Mouse (Mus musculus) kidney, embryonic 15.5 days (tissue): ENCODE data around the gene Mon1a. TPM values are rescaled to one million over a fixed set of nuclear protein-coding genes. Genes with fewer than 3 reads are reported as not detected.

Source experiments
- ATAC-seq: fragments of 200-750 bp; cut with Nextera tagmentation; replicated peaks from 2 replicates; pipeline ENCODE4 v1.8.0; 2017; ENCODE audit warnings: moderate TSS enrichment; ENCODE audit not compliant: low FRiP score
- H3K27ac ChIP-seq: fragments of 300-500 bp; sonication (generic); 2 replicates; pipeline ENCODE4 v1.5.1; 2015; ENCODE audit warnings: mild to moderate bottlenecking, inconsistent platforms
- H3K27me3 ChIP-seq: fragments of 300-500 bp; sonication (generic); 2 replicates; pipeline ENCODE4 v1.6.1; 2015; ENCODE audit warnings: inconsistent platforms
- H3K36me3 ChIP-seq: fragments of 300-500 bp; sonication (generic); 2 replicates; pipeline ENCODE4 v1.6.1; 2015; ENCODE audit warnings: inconsistent platforms
- H3K4me1 ChIP-seq: fragments of 300-500 bp; sonication (generic); 2 replicates; pipeline ENCODE4 v1.6.1; 2015; ENCODE audit warnings: inconsistent platforms
- H3K4me2 ChIP-seq: fragments of 300-500 bp; sonication (generic); 2 replicates; pipeline ENCODE4 v1.6.1; 2015; ENCODE audit warnings: moderate library complexity, mild to moderate bottlenecking, inconsistent platforms
- H3K4me3 ChIP-seq: fragments of 300-500 bp; sonication (generic); replicated peaks from 2 replicates; pipeline ENCODE4 v1.5.1; 2015; ENCODE audit warnings: mild to moderate bottlenecking, inconsistent platforms
- H3K9ac ChIP-seq: fragments of 300-500 bp; sonication (generic); 2 replicates; pipeline ENCODE4 v1.6.1; 2015; ENCODE audit warnings: mild to moderate bottlenecking, inconsistent platforms
- H3K9me3 ChIP-seq: fragments of 300-500 bp; sonication (generic); replicated peaks from 2 replicates; pipeline ENCODE4 v1.6.1; 2016; ENCODE audit warnings: inconsistent platforms
- WGBS: fragments of 180-500 bp; shearing (Covaris S2); methylation state at CpG from one replicate; pipeline ENCODE4 v1.1.7; 2015; ENCODE audit warnings: mixed read lengths; 5-methylcytosine and 5-hydroxymethylcytosine counted together
- polyA plus RNA-seq: library from polyadenylated mRNA; unstranded; fragments of >200 nt; fragmentation: Nextera tagmentation; extraction: Ambion mirVana; gene quantifications from 2 replicates; pipeline ENCODE4 v1.2.1, GENCODE M21; 2015

Mon1a gene
- polyA plus RNA-seq, 1 experiment from 2014 or later: 11.5 TPM

GRCm38 (mm10) chr9:107934146-107934545, 46.2 kb downstream of the Mon1a start:
- no peak overlapping the region for H3K9ac ChIP-seq
- no peak overlapping the region for H3K4me2 ChIP-seq
- 75% methylated on average over 11 of the region's 11 CpGs for WGBS
- H3K4me1 ChIP-seq: peaks cover 15% of the 10 kb centered on the region
- H3K4me3 ChIP-seq: no peak overlapping the region
- peaks cover 46% of the 10 kb centered on the region for H3K27me3 ChIP-seq
- H3K36me3 ChIP-seq: no peaks in the 10 kb centered on the region
- no peak overlapping the region for H3K27ac ChIP-seq
- no peak for ATAC-seq
- no peaks in the 10 kb centered on the region for H3K9me3 ChIP-seq

- Histone ChIP-seq H3K9ac (peak within 1 kb of the TSS; percentile 50), H3K4me3 (peak within 1 kb of the TSS; percentile 50), H3K27me3 (peaks cover 47% of the 10 kb centered on the region), H3K4me2 (peak within 1 kb of the TSS; percentile 97), H3K4me1 (peaks cover 15% of the 10 kb centered on the region), H3K27ac (no peak within 1 kb of the TSS), H3K9me3 (no peaks in the 10 kb centered on the region), H3K36me3 (no peaks in the 10 kb centered on the region)
- WGBS: 8% methylated on average over 3 of the region's 3 CpGs
- 0 out of 2 replicates have a peak, but pooled peaks have one; percentile 9 for ATAC-seq
Observed at GRCm38 (mm10) chr9:107935374-107935773, 47.4 kb downstream of the Mon1a start, which contains the start of gene Camkv. Camkv (plus strand) TSS chr9:107935674.

GRCm38 (mm10) chr9:107935790-107936214, 47.9 kb downstream of the Mon1a start:
- Histone ChIP-seq H3K4me1 (peaks cover 15% of the 10 kb centered on the region), H3K4me3 (peak overlapping the region; percentile 50), H3K9me3 (no peaks in the 10 kb centered on the region), H3K9ac (peak overlapping the region; percentile 50), H3K36me3 (no peaks in the 10 kb centered on the region), H3K27ac (no peak overlapping the region), H3K4me2 (peak overlapping the region; percentile 97), H3K27me3 (peaks cover 47% of the 10 kb centered on the region)
- peak; percentile 47; the same call in 1 of the 2 replicates for ATAC-seq
- under 1% methylated on average over 41 of the region's 41 CpGs for WGBS

GRCm38 (mm10) chr9:107936215-107936822, 48.4 kb downstream of the Mon1a start:
- Histone ChIP-seq H3K4me3 (peak overlapping the region; percentile 50), H3K27ac (no peak overlapping the region), H3K36me3 (no peaks in the 10 kb centered on the region), H3K9ac (peak overlapping the region; percentile 50), H3K9me3 (no peaks in the 10 kb centered on the region), H3K27me3 (peaks cover 47% of the 10 kb centered on the region), H3K4me1 (peaks cover 15% of the 10 kb centered on the region), H3K4me2 (peak overlapping the region; percentile 97)
- 3% methylated on average over 29 of the region's 29 CpGs for WGBS
- peak; percentile 45; the same call in 1 of the 2 replicates for ATAC-seq

- WGBS: 17% methylated on average over 3 of the region's 3 CpGs
- peaks cover 47% of the 10 kb centered on the region for H3K27me3 ChIP-seq
- H3K4me1 ChIP-seq: peaks cover 15% of the 10 kb centered on the region
- peak overlapping the region; percentile 97 for H3K4me2 ChIP-seq
- peak overlapping the region; percentile 50 for H3K4me3 ChIP-seq
- no peaks in the 10 kb centered on the region for H3K9me3 ChIP-seq
- H3K27ac ChIP-seq: no peak overlapping the region
- ATAC-seq: no peak
- H3K9ac ChIP-seq: no peak overlapping the region
- no peaks in the 10 kb centered on the region for H3K36me3 ChIP-seq
Observed at GRCm38 (mm10) chr9:107936831-107937230, 48.9 kb downstream of the Mon1a start.

- Histone ChIP-seq H3K9ac (no peak overlapping the region), H3K9me3 (no peaks in the 10 kb centered on the region), H3K27me3 (no peaks in the 10 kb centered on the region), H3K4me3 (no peak overlapping the region), H3K4me1 (peaks cover 19% of the 10 kb centered on the region), H3K36me3 (no peaks in the 10 kb centered on the region), H3K4me2 (no peak overlapping the region), H3K27ac (no peak overlapping the region)
- no peak for ATAC-seq
- 89% methylated on average over 31 of the region's 31 CpGs for WGBS
Observed at GRCm38 (mm10) chr9:107947241-107948194, 59.6 kb downstream of the Mon1a start.

GRCm38 (mm10) chr9:107949184-107949921, 61.4 kb downstream of the Mon1a start:
- no peak for ATAC-seq
- Histone ChIP-seq H3K27ac (no peak overlapping the region), H3K4me1 (peaks cover 24% of the 10 kb centered on the region), H3K36me3 (no peaks in the 10 kb centered on the region), H3K4me3 (no peak overlapping the region), H3K9ac (no peak overlapping the region), H3K27me3 (no peaks in the 10 kb centered on the region), H3K9me3 (no peaks in the 10 kb centered on the region), H3K4me2 (no peak overlapping the region)
- WGBS: 83% methylated on average over 13 of the region's 13 CpGs

GRCm38 (mm10) chr9:107949922-107950235, 61.9 kb downstream of the Mon1a start, which contains the start of gene Traip:
Traip (plus strand) TSS chr9:107950136.
- Histone ChIP-seq H3K9me3 (no peaks in the 10 kb centered on the region), H3K4me3 (peak within 1 kb of the TSS; percentile 83), H3K36me3 (no peaks in the 10 kb centered on the region), H3K4me2 (peak within 1 kb of the TSS; percentile 83), H3K27ac (peak within 1 kb of the TSS; percentile 71), H3K4me1 (peaks cover 24% of the 10 kb centered on the region), H3K9ac (peak within 1 kb of the TSS; percentile 66), H3K27me3 (no peaks in the 10 kb centered on the region)
- no peak for ATAC-seq
- WGBS: 89% methylated on average over 10 of the region's 10 CpGs

- H3K4me3 ChIP-seq: peak overlapping the region; percentile 83
- H3K9ac ChIP-seq: peak overlapping the region; percentile 66
- H3K27me3 ChIP-seq: no peaks in the 10 kb centered on the region
- peaks cover 5% of the 10 kb centered on the region; the same call in 1 of the 2 replicates for H3K36me3 ChIP-seq
- peak overlapping the region; percentile 83 for H3K4me2 ChIP-seq
- ATAC-seq: peak; percentile 95
- H3K4me1 ChIP-seq: peaks cover 24% of the 10 kb centered on the region
- H3K27ac ChIP-seq: peak overlapping the region; percentile 71
- H3K9me3 ChIP-seq: no peaks in the 10 kb centered on the region
- 14% methylated on average over 45 of the region's 45 CpGs for WGBS
Observed at GRCm38 (mm10) chr9:107950460-107951355, 62.8 kb downstream of the Mon1a start.
